ENCODE assay signal across 9 mouse cellular contexts in genomic region chr1:159716301-159716700, GRCm38 (mm10).
"Had no signal": no experiment of that assay in that cellular context is flagged by ENCODE, and none has a peak within 500 bp of the region (broad histone marks: within the 10 kb centered on the region; RNA-seq: fewer than 3 reads in every experiment).

No protein-coding gene starts in this region.

- DNase-seq: lung, adult 18-20 months; lung, embryonic 14.5 days; lung, postnatal 10 days; lung, postnatal 4 days; thymus, adult 2 months; thymus, postnatal 25 days; thymus, postnatal 4 days had no signal

- ATAC-seq: midbrain, embryonic 13.5 days; midbrain, embryonic 15.5 days had no signal
